Mouse (Mus musculus): ENCODE results near the gene Smg1. TPM values are rescaled to one million over a fixed set of nuclear protein-coding genes. Genes with fewer than 3 reads are reported as not detected.

Gene Smg1
- polyA plus RNA-seq, 1 experiment from 2014 or later = 30.3 TPM

- H3K4me2 ChIP-seq (replicated peaks; ENCODE audit: low read depth, low read length) = no peak overlapping the region
- no peaks in the 10 kb centered on the region for H3K36me3 ChIP-seq (ENCODE audit: control insufficient read depth, insufficient read depth, low read length)
- H3K9ac ChIP-seq (ENCODE audit: low read depth, low read length) = no peak overlapping the region
- WGBS = 62% methylated on average over 7 of the region's 7 CpGs
- H3K27me3 ChIP-seq (ENCODE audit: control insufficient read depth, insufficient read depth, low read length) = no peaks in the 10 kb centered on the region
- ATAC-seq (ENCODE audit: low FRiP score) = no peak
- H3K9me3 ChIP-seq (ENCODE audit: control insufficient read depth, low read length) = no peaks in the 10 kb centered on the region
- no peak overlapping the region for H3K27ac ChIP-seq (ENCODE audit: low read depth, low read length)
- no peak for DNase-seq (ENCODE audit: low spot score)
- no peak overlapping the region for H3K4me3 ChIP-seq (ENCODE audit: low read depth, low read length)
- no peaks in the 10 kb centered on the region for H3K4me1 ChIP-seq (replicated peaks; ENCODE audit: control insufficient read depth, insufficient read depth, low read length)
Measured at GRCm38 (mm10) chr7:118274169-118274568, 30.7 kb upstream of the Smg1 start.

GRCm38 (mm10) chr7:118266099-118266498 is 22.6 kb upstream of the Smg1 start:
- Histone ChIP-seq H3K4me1 (replicated peaks; ENCODE audit: control insufficient read depth, insufficient read depth, low read length) (no peaks in the 10 kb centered on the region), H3K9ac (ENCODE audit: low read depth, low read length) (no peak overlapping the region), H3K27ac (ENCODE audit: low read depth, low read length) (no peak overlapping the region), H3K4me2 (replicated peaks; ENCODE audit: low read depth, low read length) (no peak overlapping the region), H3K9me3 (ENCODE audit: control insufficient read depth, low read length) (no peaks in the 10 kb centered on the region), H3K36me3 (ENCODE audit: control insufficient read depth, insufficient read depth, low read length) (no peaks in the 10 kb centered on the region), H3K4me3 (ENCODE audit: low read depth, low read length) (no peak overlapping the region), H3K27me3 (ENCODE audit: control insufficient read depth, insufficient read depth, low read length) (no peaks in the 10 kb centered on the region)
- no peak for ATAC-seq (ENCODE audit: low FRiP score)
- DNase-seq (ENCODE audit: low spot score) = no peak
- WGBS = 92% methylated on average over 6 of the region's 6 CpGs

- H3K27ac ChIP-seq (ENCODE audit: low read depth, low read length) = no peak overlapping the region
- no peak overlapping the region for H3K4me2 ChIP-seq (replicated peaks; ENCODE audit: low read depth, low read length)
- no peak for DNase-seq (ENCODE audit: low spot score)
- no peaks in the 10 kb centered on the region for H3K36me3 ChIP-seq (ENCODE audit: control insufficient read depth, insufficient read depth, low read length)
- no peak overlapping the region for H3K4me3 ChIP-seq (ENCODE audit: low read depth, low read length)
- H3K27me3 ChIP-seq (ENCODE audit: control insufficient read depth, insufficient read depth, low read length) = no peaks in the 10 kb centered on the region
- 73% methylated on average over 1 of the region's 1 CpGs for WGBS
- H3K9ac ChIP-seq (ENCODE audit: low read depth, low read length) = no peak overlapping the region
- H3K9me3 ChIP-seq (ENCODE audit: control insufficient read depth, low read length) = no peaks in the 10 kb centered on the region
- H3K4me1 ChIP-seq (replicated peaks; ENCODE audit: control insufficient read depth, insufficient read depth, low read length) = no peaks in the 10 kb centered on the region
- ATAC-seq (ENCODE audit: low FRiP score) = no peak
Measured at GRCm38 (mm10) chr7:118263606-118264005, 20.1 kb upstream of the Smg1 start.

GRCm38 (mm10) chr7:118262409-118262808 is 18.9 kb upstream of the Smg1 start:
- Histone ChIP-seq H3K4me1 (replicated peaks; ENCODE audit: control insufficient read depth, insufficient read depth, low read length) (no peaks in the 10 kb centered on the region), H3K4me3 (ENCODE audit: low read depth, low read length) (no peak overlapping the region), H3K9me3 (ENCODE audit: control insufficient read depth, low read length) (no peaks in the 10 kb centered on the region), H3K4me2 (replicated peaks; ENCODE audit: low read depth, low read length) (no peak overlapping the region), H3K27ac (ENCODE audit: low read depth, low read length) (no peak overlapping the region), H3K27me3 (ENCODE audit: control insufficient read depth, insufficient read depth, low read length) (no peaks in the 10 kb centered on the region), H3K9ac (ENCODE audit: low read depth, low read length) (no peak overlapping the region), H3K36me3 (ENCODE audit: control insufficient read depth, insufficient read depth, low read length) (no peaks in the 10 kb centered on the region)
- 76% methylated on average over 5 of the region's 5 CpGs for WGBS
- DNase-seq (ENCODE audit: low spot score) = no peak
- ATAC-seq (ENCODE audit: low FRiP score) = no peak

- Histone ChIP-seq H3K9ac (ENCODE audit: low read depth, low read length) (no peak overlapping the region), H3K27me3 (ENCODE audit: control insufficient read depth, insufficient read depth, low read length) (no peaks in the 10 kb centered on the region), H3K36me3 (ENCODE audit: control insufficient read depth, insufficient read depth, low read length) (no peaks in the 10 kb centered on the region), H3K4me2 (replicated peaks; ENCODE audit: low read depth, low read length) (no peak overlapping the region), H3K27ac (ENCODE audit: low read depth, low read length) (no peak overlapping the region), H3K4me1 (replicated peaks; ENCODE audit: control insufficient read depth, insufficient read depth, low read length) (no peaks in the 10 kb centered on the region), H3K4me3 (ENCODE audit: low read depth, low read length) (no peak overlapping the region), H3K9me3 (ENCODE audit: control insufficient read depth, low read length) (no peaks in the 10 kb centered on the region)
- no peak for ATAC-seq (ENCODE audit: low FRiP score)
- no peak for DNase-seq (ENCODE audit: low spot score)
- 90% methylated on average over 7 of the region's 7 CpGs for WGBS
Measured at GRCm38 (mm10) chr7:118259676-118260305, 16.3 kb upstream of the Smg1 start.

GRCm38 (mm10) chr7:118258451-118258850 is 15.0 kb upstream of the Smg1 start:
- no peaks in the 10 kb centered on the region; the same call in 1 of the 2 replicates for H3K4me1 ChIP-seq (replicated peaks; ENCODE audit: control insufficient read depth, insufficient read depth, low read length)
- H3K4me3 ChIP-seq (ENCODE audit: low read depth, low read length) = no peak overlapping the region
- no peak overlapping the region for H3K9ac ChIP-seq (ENCODE audit: low read depth, low read length)
- H3K36me3 ChIP-seq (ENCODE audit: control insufficient read depth, insufficient read depth, low read length) = no peaks in the 10 kb centered on the region
- ATAC-seq (ENCODE audit: low FRiP score) (no peak), DNase-seq (ENCODE audit: low spot score) (no peak)
- H3K27ac ChIP-seq (ENCODE audit: low read depth, low read length) = no peak overlapping the region
- H3K9me3 ChIP-seq (ENCODE audit: control insufficient read depth, low read length) = no peaks in the 10 kb centered on the region
- H3K27me3 ChIP-seq (ENCODE audit: control insufficient read depth, insufficient read depth, low read length) = no peaks in the 10 kb centered on the region
- H3K4me2 ChIP-seq (replicated peaks; ENCODE audit: low read depth, low read length) = no peak overlapping the region

GRCm38 (mm10) chr7:118256740-118257139 is 13.3 kb upstream of the Smg1 start:
- DNase-seq (ENCODE audit: low spot score) = no peak
- ATAC-seq (ENCODE audit: low FRiP score) = no peak
- H3K4me2 ChIP-seq (replicated peaks; ENCODE audit: low read depth, low read length) = no peak overlapping the region
- WGBS = 91% methylated on average over 6 of the region's 6 CpGs
- no peaks in the 10 kb centered on the region for H3K36me3 ChIP-seq (ENCODE audit: control insufficient read depth, insufficient read depth, low read length)
- no peak overlapping the region for H3K4me3 ChIP-seq (ENCODE audit: low read depth, low read length)
- no peak overlapping the region for H3K9ac ChIP-seq (ENCODE audit: low read depth, low read length)
- no peak overlapping the region for H3K27ac ChIP-seq (ENCODE audit: low read depth, low read length)
- H3K4me1 ChIP-seq (replicated peaks; ENCODE audit: control insufficient read depth, insufficient read depth, low read length) = no peaks in the 10 kb centered on the region; the same call in 1 of the 2 replicates
- H3K27me3 ChIP-seq (ENCODE audit: control insufficient read depth, insufficient read depth, low read length) = no peaks in the 10 kb centered on the region
- H3K9me3 ChIP-seq (ENCODE audit: control insufficient read depth, low read length) = no peaks in the 10 kb centered on the region

- 48% methylated on average over 8 of the region's 8 CpGs for WGBS
- ATAC-seq (ENCODE audit: low FRiP score) (no peak), DNase-seq (ENCODE audit: low spot score) (peak; percentile 17)
- H3K4me1 ChIP-seq (replicated peaks; ENCODE audit: control insufficient read depth, insufficient read depth, low read length) = no peaks in the 10 kb centered on the region; the same call in 1 of the 2 replicates
- no peak overlapping the region for H3K9ac ChIP-seq (ENCODE audit: low read depth, low read length)
- no peaks in the 10 kb centered on the region for H3K36me3 ChIP-seq (ENCODE audit: control insufficient read depth, insufficient read depth, low read length)
- no peaks in the 10 kb centered on the region for H3K9me3 ChIP-seq (ENCODE audit: control insufficient read depth, low read length)
- no peak overlapping the region for H3K27ac ChIP-seq (ENCODE audit: low read depth, low read length)
- no peaks in the 10 kb centered on the region for H3K27me3 ChIP-seq (ENCODE audit: control insufficient read depth, insufficient read depth, low read length)
- H3K4me3 ChIP-seq (ENCODE audit: low read depth, low read length) = no peak overlapping the region
- H3K4me2 ChIP-seq (replicated peaks; ENCODE audit: low read depth, low read length) = no peak overlapping the region
Measured at GRCm38 (mm10) chr7:118254460-118254859, 11.0 kb upstream of the Smg1 start.

GRCm38 (mm10) chr7:118254015-118254414 is 10.5 kb upstream of the Smg1 start:
- Histone ChIP-seq H3K4me3 (ENCODE audit: low read depth, low read length) (no peak overlapping the region), H3K4me2 (replicated peaks; ENCODE audit: low read depth, low read length) (no peak overlapping the region), H3K4me1 (replicated peaks; ENCODE audit: control insufficient read depth, insufficient read depth, low read length) (no peaks in the 10 kb centered on the region; the same call in 1 of the 2 replicates), H3K9me3 (ENCODE audit: control insufficient read depth, low read length) (no peaks in the 10 kb centered on the region), H3K36me3 (ENCODE audit: control insufficient read depth, insufficient read depth, low read length) (no peaks in the 10 kb centered on the region), H3K27ac (ENCODE audit: low read depth, low read length) (no peak overlapping the region), H3K27me3 (ENCODE audit: control insufficient read depth, insufficient read depth, low read length) (no peaks in the 10 kb centered on the region), H3K9ac (ENCODE audit: low read depth, low read length) (no peak overlapping the region)
- 59% methylated on average over 4 of the region's 4 CpGs for WGBS
- ATAC-seq (ENCODE audit: low FRiP score) (no peak), DNase-seq (ENCODE audit: low spot score) (no peak)
